Mouse (Mus musculus) activated CD4-positive, CD25-positive, alpha-beta regulatory T cell, adult 4 months (primary cell): Measurements from ENCODE around the gene Gfi1b. TPM values are rescaled to one million over a fixed set of nuclear protein-coding genes. Genes with fewer than 3 reads are reported as not detected.

Experiments
- ATAC-seq: one replicate; pipeline ENCODE4 v1.8.0; 2017
- polyA plus RNA-seq, 2 experiments: library from polyadenylated mRNA; unstranded; fragments of 100-300 nt; shearing (Covaris generic); gene quantifications; one replicate each; pipeline ENCODE4 v1.2.1; 2017

The Gfi1b gene
- under 1 TPM; 0.20 to 0.85 TPM for polyA plus RNA-seq

DNA sequence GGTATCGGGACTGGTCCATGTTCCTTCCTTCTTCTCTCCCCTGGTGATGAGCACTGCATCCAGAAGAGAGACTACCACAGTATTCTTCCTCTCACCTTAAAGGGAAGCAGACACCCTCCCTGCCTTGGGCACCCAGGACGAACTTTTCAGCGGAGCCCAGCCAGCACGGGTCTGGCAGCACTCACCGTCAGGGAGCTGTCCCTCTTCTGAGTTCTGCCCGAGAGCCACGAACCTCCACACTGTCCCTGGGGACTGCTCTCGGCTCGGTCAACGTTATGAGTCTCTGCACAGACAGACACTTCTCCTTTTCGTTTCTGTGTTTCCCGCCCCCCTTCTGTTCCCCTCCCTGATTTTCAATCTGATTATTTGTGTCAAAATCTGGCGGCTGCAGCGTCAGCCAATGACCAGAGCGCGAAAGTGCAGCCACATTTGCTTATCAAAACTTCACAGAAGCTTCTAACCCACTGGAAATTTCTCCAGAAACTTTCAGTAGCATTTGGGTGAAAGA, at the start of gene Gfi1b:
Gene Gfi1b (minus strand): TSS at position 319 of the 508 bp plus-strand sequence.
- no peak for ATAC-seq

DNA sequence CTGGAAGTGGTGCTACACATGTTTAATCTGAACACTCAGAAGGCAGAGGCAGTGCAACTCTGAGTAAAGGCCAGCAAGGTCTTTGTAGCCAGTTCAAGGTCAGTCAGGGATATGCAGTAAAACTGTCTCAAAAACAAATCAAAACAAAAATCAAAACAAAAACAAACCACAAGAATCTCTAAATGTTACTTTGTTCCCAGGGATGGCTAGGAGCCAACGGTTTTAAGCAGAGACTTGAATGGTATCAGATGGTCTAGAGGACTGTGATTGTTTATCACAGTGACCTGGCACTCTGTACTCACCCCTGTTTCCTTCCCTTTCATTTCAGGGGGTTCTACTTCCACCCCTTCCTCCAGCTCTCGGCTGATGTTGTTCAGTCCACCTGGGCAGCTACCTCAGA, 49.7 kb upstream of the Gfi1b start:
- ATAC-seq, result no peak

DNA sequence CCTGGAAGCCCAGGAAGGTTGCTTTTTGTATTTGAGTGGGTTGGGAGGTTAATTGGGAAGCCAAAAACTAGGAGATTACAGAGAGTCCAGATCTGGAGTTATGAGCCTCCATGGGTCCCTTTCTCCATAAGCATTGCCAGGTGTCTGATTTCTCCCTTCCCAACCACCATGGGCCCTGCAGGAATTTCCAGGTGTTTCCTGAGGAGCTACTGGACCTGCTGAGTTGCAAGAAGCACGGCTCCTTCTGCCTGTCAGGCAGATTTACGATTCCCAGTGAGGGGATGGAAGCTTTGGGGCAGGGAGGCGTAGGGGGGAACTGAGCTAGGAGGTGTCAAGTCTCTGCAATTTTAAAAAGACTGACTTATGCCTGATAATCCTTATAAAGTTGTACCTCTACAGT, 44.0 kb upstream of the Gfi1b start:
- no peak for ATAC-seq

DNA sequence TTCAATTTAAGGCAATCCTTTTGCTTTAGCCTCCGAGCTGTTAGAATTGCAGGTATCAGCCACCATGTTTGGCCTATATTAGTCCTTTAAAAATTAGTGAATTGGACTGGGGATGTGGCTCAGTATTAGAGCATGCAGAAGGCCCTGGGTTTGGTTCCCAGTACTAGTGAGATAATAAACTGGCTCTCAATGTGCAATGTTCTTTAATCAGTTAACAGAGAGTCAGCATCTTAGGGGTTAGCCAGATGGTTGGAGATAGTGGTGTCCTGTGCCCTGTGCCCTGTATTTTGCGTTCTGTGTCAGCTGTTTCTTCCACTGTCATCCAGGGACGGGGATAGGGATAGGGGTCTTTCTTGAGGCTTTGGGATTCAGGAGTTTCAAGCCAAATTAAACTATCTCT, 41.1 kb upstream of the Gfi1b start:
- ATAC-seq, result no peak

DNA sequence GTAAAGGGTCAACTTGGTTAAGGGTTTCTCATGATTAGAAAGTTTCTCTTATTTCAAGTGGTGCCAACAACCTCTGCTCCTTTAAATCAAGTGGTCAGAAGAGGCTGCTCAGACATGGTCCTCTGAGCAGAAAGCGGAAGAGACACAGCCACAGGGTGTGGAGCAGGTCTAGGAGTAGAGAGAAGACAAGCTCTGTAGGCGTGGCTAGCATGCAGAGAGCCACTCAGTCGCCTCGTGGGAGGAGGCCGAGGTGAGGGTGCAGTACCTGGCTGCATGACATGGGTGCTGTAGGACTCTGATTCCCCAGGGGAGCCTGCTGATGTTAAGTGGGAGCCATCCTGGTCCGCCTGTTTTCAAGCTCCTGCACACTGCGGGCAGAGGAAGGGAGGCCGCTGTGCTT, 34.4 kb upstream of the Gfi1b start:
- ATAC-seq, result no peak

DNA sequence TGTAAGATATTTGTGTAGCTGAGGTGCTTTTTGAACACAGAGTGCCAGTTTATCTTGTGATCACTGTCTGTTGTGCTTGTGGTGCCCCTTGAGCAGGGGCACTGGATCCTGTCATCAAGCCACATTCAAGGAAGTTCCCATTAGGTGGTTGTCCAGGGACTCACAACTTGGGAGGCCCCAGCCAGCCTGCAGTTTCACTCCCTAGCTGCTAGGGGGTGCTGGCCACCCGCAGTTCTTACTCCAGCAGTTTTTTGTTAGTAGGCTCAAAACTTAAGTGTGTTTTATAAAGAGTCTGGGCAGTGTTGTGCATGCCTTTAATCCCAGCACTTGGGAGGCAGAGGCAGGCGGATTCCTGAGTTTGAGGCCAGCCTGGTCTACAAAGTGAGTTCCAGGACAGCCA, 32.5 kb upstream of the Gfi1b start:
- no peak for ATAC-seq

DNA sequence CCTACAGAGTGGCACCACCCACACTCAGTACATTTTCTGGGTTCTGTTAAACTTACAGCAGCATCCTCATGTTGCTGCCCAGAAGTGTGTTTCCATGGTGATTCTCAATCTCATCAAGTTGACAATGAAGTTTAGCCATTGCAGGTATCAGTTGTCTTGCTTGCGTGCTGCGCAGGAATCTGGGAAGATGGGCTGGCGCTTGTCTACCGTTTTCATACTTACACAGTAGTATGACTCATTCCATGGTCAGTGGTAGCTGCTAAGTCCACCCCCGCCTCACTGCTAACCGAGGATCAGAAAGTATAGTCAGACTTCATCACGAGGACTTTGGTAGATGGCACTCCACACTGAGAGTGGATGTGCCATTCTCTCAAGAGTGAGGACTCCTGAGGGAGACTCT, 31.6 kb upstream of the Gfi1b start:
- no peak for ATAC-seq

DNA sequence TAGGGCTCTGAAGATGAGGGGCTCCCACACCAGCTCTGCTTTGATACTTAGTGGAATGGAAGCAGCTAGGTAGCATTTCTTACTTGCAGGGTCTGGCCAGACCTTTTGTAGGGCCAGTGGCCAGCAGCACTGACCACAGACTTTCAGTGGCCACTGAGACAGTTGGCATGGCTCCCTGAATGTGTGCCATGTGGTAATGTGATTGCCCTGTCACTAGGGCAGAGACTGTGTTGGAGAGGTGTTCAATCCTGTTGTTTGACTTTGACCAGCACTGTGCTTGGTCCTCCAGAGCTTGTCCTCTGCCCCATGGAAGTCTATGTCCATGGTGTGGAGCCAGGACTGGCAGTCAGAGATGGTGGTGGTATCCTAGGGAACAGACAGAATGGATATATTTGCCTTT, 28.7 kb upstream of the Gfi1b start:
- no peak for ATAC-seq

DNA sequence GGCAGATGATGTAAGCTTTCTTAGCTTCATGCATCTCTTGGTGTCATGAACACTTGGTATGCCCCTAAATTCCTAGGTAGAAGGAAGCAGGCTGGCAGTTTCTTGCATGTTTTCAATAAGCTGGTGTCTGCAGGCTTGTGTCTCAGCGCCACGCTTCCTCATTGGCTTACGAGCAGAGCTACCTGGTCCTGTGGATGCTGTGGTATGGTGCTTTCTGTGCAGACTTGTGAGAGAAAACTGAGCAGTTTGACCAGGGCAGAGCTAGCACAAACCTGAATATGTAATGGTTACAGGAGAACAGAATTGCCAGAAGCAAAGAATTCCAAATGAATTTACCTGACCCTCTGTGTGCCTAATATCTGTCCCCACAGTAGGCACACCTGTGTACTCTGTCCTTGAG, 21.3 kb upstream of the Gfi1b start:
- no peak for ATAC-seq

DNA sequence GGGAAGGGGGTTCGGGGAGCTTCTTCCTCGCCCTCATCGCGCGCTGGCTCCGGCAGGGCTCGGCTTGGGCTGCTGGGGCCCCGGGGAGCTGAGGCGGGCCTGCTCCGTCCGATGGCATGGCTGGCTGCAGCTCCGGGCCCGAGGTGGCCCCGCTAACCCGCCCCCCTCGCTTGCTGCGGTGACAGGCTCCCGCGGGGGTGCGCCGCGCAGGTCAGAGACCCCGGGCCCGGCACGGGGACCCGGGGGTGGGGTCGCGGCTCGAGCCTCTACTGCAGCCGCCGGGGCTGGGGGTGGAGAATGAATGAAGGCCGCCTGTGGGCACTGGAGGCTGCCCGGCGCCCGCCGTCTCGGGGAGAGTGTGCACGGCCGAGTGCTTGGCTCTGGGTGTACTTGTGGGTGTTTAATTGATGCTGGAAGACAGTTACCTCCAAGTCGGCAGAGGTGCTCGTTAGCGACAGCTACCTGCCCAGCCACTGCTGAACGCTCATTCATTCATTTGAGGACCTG, 19.7 kb upstream of the Gfi1b start:
- ATAC-seq, result no peak

DNA sequence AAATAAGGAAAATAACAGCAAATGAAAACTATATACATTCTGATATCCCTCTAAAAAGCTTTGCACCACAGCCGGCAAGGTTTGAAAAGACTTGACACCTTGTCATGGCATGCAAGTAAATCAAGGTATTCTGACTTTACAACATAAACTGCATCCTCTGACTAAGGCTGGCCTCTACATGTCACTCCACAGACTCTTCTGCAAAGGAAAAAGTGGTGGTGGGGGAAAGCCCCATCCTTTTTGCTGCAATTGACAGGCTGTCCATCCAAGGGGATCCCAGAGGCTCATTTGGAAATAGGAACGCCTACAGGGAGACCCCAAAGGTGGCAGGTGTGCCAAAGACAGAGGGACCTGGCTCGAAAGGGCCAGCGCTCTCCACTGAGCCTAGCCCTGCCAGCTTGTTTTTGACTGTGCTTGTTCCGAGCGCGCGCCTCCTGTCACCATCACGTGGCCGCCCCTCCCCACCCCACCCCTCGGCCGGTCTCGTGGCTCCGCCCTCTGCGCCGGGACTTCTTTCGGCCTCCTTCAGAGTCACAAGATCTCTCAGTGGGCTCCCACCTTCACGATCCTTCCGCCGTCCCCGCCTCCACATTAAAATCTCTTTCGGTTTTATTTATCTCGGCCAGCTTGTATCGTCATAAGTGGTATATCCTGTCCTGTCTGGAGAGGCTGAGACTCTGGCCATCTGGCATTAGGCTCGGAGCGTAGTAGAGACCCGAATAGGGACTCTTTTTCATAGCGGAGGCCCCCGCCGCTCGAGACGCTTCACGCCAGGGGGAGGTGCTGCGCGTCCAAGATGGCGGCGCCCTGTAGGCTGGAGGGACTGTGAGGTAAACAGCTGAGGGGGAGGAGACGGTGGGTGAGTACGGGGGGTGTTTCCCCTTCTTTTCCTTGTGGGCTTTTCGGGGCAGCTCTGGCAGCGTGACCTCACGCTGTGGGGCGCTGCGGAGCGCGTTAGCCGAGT, 19.0 kb upstream of the Gfi1b start, which contains the start of gene Tsc1:
Gene Tsc1 (plus strand): TSS at position 768 of the 964 bp plus-strand sequence.
- peak; percentile 82 for ATAC-seq

DNA sequence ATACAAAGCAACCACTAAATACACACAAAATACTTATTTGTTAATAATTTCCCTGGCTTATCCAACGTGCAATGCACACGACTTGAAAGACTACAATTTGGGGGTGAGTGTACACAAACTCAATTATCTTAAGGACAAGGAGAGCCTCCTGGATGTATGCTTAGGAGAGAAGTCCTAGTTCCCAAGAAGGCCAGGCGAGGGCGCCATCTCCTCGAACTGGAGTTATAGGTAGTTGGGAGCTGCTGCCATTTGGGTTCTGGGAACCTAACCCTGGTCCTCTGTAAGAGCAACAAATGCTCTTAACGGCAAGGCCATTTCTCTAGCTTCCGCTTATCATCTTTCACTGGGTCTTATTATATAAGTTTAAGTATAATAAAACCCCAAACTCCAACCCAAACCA, 18.0 kb upstream of the Gfi1b start:
- no peak for ATAC-seq

DNA sequence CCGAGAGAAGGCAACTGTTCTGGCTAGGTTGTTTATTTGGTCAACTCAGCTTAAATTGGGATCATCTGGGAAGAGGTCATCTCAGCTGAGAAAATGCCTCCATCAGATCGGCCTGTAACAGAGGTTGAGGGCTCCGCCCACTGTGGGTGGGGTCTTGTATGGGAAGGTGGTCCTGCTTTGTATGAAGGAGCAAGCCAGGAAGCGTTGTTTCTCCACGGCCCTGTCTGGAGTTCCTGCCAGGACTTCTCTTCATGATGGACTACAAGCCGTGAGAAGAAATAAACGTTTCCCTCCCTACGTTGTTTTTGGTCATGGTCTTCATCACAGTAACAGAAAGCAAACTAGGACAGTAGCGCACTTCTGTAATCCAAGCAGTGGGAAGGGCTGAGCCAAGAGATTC, 17.1 kb upstream of the Gfi1b start:
- ATAC-seq, result no peak

DNA sequence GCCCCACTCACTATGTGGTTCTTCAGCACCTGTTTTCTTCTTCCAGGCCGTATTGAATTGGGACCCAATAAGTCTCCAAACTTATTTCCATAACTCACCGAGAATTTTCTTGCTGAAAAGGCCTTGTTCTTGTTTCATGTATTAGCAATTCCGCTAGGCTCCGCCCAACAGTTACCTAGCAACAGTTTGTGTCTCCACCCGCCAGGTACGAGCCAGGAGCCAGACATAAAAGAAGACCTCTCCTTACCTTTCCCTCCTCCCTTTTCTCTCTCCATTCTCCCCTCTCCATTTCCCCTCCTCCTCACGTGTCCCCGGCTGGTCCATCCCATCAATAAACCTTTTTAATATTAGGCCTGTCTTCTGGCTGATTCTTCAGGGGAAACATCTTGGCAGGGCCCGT, 16.6 kb upstream of the Gfi1b start:
- no peak for ATAC-seq

DNA sequence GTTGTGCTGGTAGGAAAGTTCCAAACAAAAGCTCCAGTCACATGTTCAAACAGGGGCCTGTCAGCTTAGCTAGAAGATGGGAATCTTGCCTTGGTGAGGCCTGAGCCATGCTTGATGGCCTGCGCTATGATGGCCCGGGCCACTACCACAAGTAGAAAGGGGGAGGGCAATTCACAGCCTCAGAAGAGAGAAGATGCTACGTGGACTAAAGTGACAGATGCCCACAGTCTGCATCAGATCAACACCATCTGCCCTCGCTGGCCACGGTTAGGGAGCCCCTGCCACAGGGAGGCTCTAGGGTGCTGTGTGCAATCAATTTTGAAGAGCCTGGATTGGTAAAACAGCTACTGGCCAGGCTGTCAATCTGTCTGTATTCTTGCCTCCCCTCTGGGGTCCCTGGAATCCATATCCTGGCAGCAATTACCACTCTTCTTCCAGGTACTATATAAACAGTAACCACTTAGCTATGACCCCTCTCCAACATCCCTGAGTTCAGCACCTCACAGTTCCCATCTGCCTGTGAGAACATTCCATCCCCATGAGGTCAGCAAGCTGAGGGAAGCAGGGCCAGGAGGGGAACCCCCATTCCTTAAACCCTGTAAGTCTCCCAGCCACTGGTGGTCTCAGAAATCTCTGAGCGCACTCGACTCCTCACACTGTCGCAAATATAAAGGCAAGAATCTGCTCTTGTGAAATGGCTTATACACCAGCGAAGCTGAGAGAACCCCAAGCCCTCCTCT, 15.5 kb upstream of the Gfi1b start:
- no peak for ATAC-seq

DNA sequence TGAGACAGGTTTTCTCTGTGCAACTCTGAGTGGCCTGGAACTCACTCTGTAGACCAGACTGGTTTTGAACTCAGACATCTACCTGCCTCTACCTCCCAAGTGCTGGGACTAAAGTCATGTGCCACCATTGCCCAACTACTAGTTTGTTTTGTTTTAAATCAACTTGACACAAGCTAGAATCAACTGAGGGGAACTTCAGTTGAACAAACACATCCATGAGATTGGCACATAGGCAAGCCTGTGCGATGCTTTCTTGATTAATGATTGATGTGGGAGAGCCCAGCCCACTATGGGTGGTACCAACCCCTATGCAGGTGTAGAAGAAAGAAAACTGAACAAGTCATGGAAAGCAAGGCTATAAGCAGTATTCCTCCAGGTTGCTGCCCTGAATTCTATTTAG, 13.4 kb upstream of the Gfi1b start:
- ATAC-seq, result no peak

DNA sequence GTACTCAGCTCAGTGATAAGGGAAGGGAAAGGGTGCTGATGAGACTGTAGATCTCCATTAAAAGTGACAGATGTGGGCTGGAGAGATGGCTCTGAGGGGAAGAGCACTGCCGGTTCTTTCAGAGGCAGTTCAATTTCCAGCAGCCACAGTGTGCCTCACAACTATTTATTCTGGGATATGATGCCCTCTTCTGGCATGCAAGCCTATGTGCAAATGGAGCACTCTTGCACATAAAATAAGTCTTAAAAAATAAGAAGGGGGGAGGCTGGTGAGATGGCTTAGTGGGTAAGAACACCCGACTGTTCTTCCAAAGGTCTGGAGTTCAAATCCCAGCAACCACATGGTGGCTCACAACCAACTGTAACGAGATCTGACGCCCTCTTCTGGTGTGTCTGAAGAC, 11.4 kb upstream of the Gfi1b start:
- ATAC-seq, result no peak

DNA sequence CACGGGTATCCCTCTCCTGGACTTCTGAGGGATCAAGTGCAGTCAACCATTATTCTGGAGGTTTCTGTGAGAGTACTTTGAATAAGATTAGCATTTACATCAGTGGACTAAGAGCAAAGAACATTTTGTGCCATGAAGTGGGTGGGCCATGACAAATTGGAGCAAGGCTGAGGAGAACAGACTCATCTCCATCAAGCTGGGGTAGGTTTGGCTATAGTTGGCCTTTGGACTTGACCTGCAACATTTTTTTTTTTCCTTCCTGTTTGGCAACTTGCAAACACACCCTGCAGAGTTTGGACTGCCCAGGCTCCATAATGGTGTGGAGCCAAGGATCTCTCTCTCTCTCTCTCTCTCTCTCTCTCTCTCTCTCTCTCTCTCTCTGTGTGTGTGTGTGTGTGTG, 10.8 kb upstream of the Gfi1b start:
- ATAC-seq, result no peak

DNA sequence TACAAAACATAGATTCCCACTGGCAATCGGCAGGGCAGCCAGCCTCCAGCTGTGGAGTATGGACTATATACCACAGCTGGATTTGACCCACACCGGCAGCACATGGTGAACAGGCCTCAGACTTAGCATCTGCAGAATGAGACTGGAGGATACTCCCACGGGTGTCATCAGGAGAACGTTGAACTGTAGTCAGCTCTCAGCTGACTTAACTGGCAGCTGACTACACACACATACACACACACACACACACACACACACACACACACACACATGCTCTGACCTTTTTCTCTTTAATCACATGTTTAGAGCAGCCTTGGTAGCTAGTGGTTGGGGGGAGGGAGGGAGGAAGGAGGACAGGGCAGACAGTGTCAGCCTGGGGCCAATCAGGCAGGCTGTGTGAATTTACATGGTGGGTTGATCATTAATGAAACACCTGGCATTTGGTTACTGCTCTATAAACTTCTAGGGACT, 8.2 kb upstream of the Gfi1b start:
- ATAC-seq, result no peak

DNA sequence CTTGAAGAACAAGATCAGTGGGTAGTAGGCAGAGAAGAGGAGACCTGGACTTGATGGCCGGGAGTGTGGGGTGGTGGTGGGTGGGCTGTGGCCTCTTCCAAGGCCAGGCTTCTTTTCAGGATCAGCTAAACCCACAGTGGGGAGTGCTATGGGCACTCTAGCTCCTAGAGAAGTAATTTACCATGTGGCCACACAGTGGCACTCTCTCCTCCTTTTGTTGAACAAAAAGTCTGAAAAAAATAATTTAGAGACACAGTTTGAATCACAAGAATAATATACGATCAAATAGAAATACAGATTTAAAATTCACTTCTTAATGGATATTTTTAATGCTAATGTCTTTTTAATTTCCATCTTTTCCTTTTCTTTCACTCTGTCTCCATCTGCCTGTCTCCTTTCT, 6.3 kb upstream of the Gfi1b start:
- no peak for ATAC-seq

DNA sequence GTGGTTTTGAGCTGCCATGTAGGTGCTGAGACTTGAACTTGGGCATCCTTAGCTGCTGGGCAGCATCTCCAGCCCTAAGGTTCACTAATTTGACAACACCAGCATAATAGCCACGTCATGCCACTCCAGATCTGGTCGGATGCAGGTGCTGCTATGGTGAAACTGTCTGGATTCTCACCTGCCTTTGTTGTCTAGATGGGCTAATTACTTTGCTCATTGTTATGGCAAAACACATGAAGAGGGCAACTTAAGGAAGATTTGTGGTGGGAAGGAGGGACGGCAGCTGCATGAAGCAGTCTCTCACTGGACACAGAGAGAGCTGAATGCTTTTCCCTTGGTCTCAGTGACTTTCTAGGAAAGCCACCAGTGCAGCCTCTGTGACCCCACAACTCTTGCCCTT, 4.3 kb upstream of the Gfi1b start:
- ATAC-seq, result no peak

DNA sequence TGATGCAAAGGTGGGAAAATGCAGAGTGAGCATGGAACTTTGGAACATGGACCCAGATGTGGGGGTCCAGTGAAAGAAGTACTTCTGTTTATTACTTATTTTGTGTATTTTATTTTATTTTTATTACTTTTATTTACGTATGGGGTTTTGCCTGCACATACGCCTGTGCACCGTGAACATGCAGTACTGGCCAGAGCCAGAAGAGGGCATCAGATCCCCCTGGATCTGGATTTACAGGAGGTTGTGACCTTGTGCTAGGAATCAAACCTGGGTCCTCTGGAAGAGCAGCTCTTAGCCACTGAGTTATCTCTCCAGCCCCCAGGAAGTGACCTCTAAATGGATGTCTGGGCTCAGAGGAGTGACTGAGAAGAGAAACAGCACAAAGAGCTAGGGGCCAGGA, 3.1 kb upstream of the Gfi1b start:
- no peak for ATAC-seq

DNA sequence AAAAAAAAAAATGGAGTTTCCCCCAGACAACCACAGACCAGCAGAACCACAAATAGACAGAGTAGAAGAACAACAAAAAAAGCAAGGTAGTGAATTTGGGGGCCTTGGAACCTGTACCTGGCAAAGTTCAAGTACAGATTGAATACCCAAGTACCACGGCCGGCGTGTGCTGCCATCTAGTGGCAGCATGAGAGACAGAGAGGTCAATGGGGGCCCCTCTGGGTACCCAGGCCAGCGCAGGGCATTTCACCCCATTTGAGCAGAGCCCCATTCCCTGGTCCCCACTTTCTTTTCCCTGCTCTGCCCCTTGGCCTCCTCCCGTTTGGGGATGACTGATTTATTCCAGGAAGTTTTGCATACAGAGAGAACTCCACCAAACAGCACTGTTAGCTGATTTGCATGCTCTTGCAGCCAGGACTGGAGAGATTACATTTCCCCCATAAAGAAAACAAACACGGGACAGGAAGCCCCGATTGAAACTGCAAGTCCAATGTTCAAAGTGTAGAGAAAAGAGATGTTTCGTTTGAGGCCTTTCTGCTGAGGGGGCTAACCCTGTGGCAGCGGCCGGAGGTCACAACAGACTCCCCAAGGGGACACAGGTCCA, 841 bp upstream of the Gfi1b start:
- no peak for ATAC-seq
